Mouse (Mus musculus): ENCODE results near the gene Cmip.

Cmip gene

DNA sequence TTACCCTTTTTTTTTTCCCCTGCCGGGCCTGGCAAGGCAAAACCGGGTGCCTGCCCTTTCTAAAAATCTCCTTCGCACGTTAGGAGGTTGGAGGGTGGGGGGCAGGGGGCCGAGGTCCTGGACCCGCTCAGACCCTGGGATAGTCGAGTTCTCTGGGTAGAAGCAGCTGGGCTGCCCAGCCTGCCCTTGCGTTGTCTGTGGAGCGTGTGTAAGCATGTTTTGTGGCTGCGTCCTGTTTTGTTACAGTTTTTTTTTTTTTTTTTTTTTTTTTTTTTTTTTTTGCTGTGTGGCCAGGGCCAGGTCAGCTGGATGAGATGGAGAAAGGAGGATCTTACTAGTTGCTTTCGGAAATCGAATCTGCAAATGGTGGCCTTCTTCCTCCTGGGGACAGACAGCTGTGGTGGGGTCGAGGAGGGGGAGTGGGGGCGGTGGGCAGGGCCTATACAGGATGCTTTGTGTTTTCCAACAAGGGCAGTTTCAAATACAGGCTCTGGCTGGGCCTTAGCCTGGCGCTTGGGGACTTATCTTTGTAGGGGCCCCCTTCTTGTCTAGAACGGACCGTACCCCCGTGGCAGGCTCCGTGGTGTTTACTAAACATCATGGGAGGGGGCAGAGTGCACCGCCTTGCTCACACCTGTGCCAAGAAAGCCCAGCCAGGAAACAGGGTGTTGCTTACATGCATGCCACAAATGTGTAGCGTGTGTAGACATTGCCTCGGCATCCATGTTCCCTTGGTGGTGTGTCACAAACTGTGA lies 1.1 kb downstream of the Cmip start:
- DNase-seq (ENCODE audit: low spot score), result no peak

DNA sequence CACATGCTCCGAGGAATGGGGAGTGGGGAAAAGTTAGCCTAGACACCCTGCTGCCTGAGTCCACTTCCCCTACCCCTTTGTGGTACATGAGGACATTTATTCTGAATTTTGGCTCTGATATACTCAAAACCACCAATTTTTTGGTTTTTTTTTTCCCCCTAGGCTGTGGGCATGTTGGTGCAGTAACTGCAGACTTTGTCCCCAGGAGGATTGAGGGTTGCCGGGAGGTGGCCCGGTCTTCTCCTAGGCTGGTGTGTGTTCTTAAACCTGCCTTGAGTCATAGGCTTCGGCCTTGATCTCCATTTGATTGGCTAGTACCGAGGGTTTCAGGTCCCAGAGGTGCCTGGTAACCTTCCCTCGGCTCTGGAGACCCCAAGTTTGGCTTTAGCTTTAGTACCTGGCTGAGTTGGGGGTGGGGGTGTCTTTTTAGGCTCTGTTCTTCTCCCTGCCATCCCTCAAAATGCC lies 1.7 kb downstream of the Cmip start:
- DNase-seq (ENCODE audit: low spot score), result no peak

GRCm38 (mm10) chr8:117259431-117260001 lies 2.7 kb downstream of the Cmip start:
- no peak for DNase-seq (ENCODE audit: low spot score)

GRCm38 (mm10) chr8:117260234-117260929 lies 3.5 kb downstream of the Cmip start:
- no peak for DNase-seq (ENCODE audit: low spot score)

DNA sequence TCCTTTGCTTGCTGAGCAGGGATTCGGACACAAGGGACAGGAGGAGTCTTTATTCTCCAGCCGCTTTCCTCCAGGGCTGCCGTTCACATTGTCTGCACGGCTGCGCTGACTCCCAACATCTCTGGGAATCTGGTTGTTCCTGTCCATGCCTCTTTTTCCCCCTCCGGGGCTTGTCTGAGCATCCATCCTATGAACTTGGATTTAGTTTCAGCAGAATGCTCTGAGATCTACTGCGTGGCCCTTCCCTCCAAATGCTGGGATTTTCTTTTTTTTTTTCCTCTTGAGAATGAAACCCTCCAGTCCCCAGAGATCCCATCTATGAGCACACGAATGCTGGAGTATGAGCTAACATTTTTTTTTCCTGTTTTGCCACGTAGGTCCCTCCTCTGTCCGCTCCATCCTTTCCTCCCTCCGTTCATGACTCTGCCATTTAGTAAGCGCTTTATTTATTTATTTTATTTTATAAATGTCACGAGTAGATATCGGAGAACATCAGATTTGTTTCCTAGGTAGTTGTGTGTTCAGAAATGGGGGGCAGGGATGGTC lies 4.1 kb downstream of the Cmip start:
- no peak for DNase-seq (ENCODE audit: low spot score)

- DNase-seq (ENCODE audit: low spot score), result no peak
Observed at GRCm38 (mm10) chr8:117261702-117262101, 4.8 kb downstream of the Cmip start.

DNA sequence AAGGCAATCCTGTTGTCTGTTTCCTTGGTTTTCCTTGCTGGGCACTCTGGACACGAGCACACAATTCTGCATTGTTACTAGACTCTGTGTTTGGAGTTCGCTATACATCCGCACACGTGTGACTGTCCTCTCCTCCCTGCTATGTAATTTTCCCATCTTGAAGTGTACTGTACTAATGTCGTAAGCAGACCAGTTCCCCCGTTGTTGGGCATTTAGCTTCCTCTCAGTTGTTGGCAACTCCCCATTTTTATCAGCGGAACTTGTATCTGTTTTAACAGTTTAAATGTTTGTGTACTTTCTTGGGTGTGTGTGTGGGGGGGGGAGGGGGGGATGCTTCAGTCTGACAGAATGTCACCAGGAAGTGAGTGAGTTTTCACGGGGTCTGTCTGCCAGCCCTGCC lies 5.8 kb downstream of the Cmip start:
- no peak for DNase-seq (ENCODE audit: low spot score)

DNA sequence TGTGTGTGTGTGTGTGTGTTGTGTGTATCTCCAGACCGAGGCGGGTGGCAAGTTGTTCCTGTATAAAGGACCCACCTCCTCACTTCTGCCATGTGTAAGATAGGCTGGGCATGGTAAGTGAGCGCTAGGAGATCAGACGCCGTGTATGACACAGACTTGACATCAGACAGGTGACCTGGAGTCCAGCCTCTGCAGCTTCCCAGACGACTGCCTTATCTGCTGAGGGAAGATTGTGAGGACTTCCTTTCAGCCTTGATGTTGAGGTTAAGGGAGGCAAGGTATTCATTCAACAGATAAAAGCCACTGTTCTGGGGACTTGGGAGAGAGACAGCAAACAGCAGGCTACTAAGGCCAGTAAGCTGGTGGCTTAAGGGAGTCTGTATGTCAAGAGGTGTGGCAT lies 6.6 kb downstream of the Cmip start:
- DNase-seq (ENCODE audit: low spot score), result no peak

GRCm38 (mm10) chr8:117265079-117265478 lies 8.2 kb downstream of the Cmip start:
- DNase-seq (ENCODE audit: low spot score), result no peak

GRCm38 (mm10) chr8:117267403-117268129 lies 10.7 kb downstream of the Cmip start:
- DNase-seq (ENCODE audit: low spot score), result no peak

- DNase-seq (ENCODE audit: low spot score), result no peak
Observed at GRCm38 (mm10) chr8:117278234-117278633, 21.4 kb downstream of the Cmip start.

DNA sequence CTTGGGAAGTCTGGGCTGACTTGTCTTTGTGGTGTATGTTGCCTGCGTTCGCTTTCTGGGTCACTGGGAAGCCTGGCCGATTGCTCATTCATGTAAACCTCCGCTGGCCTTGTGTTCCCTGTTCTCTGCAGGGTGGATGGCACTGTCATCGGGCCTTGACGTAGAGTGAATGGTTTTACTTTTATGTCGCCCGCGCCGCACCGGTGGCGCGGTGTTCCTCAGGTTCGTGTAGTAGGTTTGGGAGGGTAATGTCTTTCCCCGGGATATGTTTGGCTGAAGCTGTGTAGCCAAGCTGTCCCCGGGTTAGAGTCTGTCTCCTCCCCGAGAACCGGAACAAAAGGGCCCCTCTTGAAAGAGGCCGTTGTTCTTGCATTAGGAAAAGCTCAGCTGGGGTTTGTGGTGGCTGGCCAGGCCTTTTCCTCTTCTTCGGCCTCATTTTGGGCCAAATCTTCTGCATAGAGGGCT lies 21.8 kb downstream of the Cmip start:
- DNase-seq (ENCODE audit: low spot score), result no peak

GRCm38 (mm10) chr8:117280488-117280887 lies 23.6 kb downstream of the Cmip start:
- no peak for DNase-seq (ENCODE audit: low spot score)

DNA sequence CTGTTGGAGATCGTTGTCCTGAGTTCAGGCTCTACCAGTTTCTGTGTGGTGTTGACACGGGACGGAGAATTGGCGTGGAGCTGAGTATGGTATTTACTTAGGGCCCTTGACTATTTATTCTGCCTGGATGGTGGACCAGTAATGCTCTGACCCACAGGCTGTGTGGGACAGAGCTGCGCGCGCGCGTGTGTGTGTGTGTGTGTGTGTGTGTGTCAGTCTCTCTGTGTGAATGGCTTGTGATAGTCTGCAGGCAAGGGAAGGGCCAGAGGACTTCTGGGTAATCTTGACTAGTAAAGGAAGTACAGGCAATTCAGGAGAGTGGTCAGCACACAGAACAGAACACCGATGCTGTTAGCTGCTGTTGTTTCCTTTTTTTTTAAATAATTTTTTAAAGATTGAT lies 24.8 kb downstream of the Cmip start:
- DNase-seq (ENCODE audit: low spot score), result no peak

- DNase-seq (ENCODE audit: low spot score), result no peak
Observed at GRCm38 (mm10) chr8:117282141-117282950, 25.5 kb downstream of the Cmip start.

GRCm38 (mm10) chr8:117284768-117285484 lies 28.1 kb downstream of the Cmip start:
- DNase-seq (ENCODE audit: low spot score), result no peak

- no peak for DNase-seq (ENCODE audit: low spot score)
Observed at GRCm38 (mm10) chr8:117287966-117288365, 31.1 kb downstream of the Cmip start.

GRCm38 (mm10) chr8:117289016-117289415 lies 32.2 kb downstream of the Cmip start:
- DNase-seq (ENCODE audit: low spot score), result no peak

- no peak for DNase-seq (ENCODE audit: low spot score)
Observed at GRCm38 (mm10) chr8:117290506-117290905, 33.6 kb downstream of the Cmip start.

GRCm38 (mm10) chr8:117292262-117292661 lies 35.4 kb downstream of the Cmip start:
- no peak for DNase-seq (ENCODE audit: low spot score)

DNA sequence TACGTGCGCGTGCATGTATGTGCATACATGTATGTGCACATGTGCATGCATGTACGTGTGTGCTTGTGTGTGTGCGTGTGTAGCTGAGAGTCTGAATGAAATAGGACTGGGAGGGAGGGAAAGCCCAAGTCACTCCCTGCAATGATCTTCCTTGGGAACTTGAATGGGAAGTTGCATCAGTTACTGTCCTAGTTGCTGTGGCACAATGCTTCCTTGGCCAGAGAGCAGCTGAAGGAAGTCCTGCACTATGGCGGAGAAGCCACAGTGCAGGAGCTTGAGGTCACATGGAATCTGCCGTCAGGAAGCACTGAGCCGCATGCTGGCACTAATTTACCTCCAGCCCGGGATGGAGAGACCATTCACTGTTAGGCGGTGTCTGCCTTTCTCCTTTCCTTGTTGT lies 37.9 kb downstream of the Cmip start:
- DNase-seq (ENCODE audit: low spot score), result no peak
